Mouse (Mus musculus): ENCODE results near the gene Fam69b.

The Fam69b gene

DNA sequence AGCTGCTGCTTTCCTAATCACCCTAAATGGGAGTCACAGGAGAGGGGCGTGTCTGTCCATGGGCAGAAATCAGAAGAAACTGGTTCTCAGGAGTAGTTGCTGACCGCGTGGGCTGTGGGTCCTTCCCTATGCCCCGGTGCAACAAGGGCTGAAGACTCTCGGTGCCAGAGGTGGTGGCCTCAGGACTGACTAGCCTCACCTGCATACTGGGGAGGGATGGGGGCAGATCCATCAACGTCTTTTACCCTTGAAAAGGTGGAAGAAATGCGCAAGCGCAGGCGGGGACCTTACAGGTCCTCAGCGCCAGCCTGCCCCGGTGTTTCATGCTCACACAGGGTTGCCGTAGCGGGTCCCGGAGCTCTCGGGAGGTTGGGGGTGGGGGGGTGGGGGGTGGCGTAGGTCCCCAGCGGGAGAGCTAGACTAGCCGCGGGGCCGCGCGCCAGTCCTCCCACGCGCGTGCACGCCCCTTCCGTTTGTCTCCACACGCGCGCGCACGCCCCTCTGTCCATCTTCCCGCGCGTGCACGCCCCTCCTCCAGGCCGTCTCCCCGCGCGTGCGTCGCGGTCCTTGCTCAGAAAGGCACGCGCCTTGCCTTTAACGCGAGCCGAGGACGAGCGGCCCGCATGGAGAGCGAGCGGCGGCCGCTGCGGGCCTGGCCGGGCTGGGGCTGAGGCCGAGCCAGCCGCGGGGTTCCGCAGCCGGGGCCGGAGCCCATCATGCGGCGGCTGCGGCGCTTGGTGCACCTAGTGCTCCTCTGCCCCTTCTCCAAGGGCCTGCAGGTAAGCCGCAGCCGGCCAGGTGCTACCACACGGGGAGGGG is at the start of gene Fam69b:
Fam69b (plus strand) TSS at position 537 of the 819 bp plus-strand sequence.
- no peak for DNase-seq (ENCODE audit: extremely low read depth, low read depth)

DNA sequence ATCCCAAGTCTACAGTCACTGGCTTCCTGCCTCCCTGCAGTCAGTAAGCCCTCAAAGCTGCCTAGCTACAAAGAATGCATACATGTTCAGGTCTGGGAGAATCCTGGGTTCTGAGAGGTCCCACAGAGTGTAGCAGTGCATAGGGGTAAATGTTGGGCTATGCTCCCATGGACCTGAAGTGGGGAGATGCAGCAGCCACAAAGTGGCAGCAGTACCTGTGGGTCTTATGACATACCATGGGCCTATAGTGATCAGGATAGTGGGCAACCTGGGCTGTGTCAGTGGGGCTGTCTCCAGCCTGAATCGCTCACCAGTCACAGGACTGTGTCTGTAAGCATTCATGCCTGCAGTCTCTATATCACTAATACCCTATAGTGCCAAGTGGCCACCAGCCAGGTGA is 48.5 kb upstream of the Fam69b start, which contains the start of gene Egfl7:
Egfl7 (plus strand) TSS at position 301 of the 400 bp plus-strand sequence.
- DNase-seq (ENCODE audit: extremely low read depth, low read depth): no peak

DNA sequence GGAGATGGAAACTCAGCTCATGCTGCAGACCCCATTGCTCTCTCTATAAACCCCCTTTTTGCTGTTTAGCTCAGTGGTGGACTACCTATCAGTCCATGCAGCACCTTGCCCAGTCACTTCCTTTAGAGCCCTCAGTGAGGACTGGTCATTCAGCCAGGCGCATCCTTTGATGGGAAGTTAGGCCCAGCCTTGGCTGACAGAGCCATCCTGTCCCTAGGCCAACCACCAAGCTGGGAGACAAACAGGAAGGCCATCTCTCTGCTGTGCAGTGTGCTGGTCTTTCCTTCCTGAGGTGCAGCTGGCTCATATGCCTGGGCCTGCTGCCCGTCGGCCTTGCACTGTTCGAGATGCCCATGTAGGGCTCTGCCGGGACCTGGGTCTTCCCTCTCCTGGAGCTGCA is 47.5 kb upstream of the Fam69b start:
- DNase-seq (ENCODE audit: extremely low read depth, low read depth): no peak

DNA sequence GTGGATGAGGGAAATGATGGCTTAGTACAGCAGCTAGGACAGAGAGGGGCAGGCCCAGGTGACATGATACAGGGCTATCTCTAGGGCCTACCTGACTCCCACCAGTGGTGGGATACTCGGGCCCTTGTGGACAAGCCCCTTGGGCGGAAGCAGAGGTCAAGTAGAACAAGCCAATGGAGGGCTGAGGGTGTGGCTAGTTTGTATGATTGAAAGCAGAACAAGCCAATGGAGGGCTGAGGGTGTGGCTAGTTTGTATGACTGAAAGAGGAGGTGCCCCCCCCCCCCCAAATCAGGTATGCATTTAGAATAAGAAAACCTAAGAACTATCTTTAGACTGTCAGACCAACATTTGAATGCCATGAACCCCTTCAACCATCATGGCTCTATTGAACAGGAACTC is 46.1 kb upstream of the Fam69b start:
- DNase-seq (ENCODE audit: extremely low read depth, low read depth): no peak

DNA sequence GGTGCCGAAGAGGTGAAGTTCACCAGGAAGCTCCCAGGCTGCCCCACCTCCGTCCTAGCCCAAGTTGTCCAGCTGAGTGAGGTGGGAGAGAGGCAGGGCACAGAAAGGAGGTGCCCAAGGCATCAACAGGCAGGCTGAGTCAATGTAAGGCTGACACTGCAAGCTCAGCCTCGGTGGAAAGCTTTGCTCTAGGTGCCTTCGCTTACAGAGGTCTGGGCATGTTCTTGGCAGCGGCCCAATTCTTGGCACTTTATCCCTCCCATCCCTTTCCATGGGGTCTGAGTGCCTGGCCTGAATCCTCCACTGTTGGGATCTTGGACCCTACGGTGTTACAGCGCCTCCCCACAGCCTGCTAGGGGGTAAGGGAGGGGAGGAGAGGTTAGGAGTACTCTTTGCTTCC is 45.5 kb upstream of the Fam69b start:
- DNase-seq (ENCODE audit: extremely low read depth, low read depth): no peak

DNA sequence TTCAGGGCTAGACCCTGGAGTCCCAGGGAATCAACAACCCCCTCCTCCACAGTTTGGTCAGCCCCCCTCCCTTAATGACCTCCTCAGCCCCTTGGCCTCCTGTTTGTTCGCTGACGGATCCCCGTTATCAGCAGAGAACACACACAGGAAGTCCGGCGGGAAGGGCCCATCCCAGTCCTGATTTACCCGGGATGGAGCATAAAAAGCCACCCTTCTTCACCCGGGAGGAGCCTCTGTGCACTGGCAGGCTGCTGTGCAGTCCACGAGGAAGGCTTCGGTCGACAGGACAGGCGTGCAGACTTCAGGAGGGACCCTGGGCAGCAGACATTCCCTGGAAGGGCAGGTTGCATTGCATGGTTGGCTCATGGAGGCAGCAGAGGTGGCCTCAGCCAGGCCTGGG is 44.6 kb upstream of the Fam69b start:
- DNase-seq (ENCODE audit: extremely low read depth, low read depth): no peak

DNA sequence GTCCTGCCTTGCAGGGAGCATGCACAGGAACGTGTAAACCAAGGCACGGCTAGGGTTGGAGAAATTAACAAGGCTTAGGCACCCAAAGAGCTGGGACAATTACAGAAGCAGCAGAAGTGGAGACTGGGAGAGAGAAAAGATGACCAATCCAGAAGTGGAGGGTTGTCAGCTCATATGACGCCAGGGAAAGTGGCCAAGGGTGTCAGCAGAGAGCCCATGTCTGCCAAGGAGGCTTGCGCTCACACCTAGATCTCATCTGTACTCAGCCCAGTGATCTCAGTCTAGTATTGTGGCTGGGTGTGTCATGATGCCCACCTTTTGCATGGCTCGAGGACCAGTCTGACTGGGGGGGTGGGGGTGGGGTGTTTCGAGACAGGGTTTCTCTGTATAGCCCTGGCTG is 42.5 kb upstream of the Fam69b start:
- no peak for DNase-seq (ENCODE audit: extremely low read depth, low read depth)

DNA sequence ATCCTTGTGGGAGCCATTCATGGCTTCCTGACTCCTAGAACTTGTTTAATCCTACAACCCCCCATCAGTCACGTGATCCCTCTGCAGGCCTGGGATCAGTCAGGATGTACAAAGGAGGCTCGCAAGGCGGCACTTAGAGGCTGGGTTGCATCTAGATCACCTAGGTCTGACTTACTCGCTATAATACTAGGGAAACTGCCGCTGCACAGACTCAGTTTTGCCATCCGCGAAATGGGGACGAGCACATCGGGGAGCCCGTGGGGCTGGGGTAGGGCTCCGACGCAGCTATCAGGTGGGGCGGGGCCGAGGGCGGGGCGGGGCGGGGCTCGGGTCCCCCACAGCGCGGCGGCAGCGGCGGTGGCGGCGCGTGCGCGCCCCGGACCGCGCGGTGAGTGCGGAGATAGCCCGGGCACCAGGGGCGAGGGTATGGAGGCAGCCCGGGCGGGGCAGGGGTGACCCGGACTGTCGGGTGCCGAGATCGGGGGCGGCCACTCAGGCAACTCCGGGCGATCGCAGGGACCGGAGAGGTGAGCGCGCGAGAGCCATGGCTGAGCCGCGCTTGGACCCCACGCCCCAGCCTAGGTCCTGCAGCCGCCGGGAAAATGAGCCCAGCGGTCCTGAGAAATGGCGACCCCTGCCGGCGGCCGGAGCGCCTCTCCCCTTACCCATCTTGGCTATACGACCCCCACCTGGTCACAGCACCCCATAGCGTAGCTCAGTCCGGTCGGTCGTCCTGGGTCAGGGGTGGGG is 41.8 kb upstream of the Fam69b start, which contains the start of gene Gm20532:
Gm20532 (plus strand) TSS at position 346 of the 750 bp plus-strand sequence.
- no peak for DNase-seq (ENCODE audit: extremely low read depth, low read depth)

DNA sequence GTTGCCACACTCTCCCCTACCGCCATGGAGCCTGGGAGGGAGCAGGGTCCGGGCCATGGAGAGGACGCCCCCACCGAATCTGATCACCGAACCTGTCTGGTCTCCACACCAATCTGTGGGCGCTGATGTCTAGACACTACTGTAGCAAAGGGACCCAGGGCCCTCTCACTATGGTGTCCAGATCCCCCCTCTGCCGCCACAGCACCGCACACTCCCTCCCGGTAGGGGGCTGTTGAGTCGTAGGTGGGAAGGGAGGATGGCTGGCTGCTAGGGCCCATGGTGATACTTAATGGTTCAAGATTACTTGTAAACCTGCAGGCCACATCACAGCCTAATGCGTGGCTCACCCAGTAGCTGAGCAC is 41.2 kb upstream of the Fam69b start:
- DNase-seq (ENCODE audit: extremely low read depth, low read depth): no peak

DNA sequence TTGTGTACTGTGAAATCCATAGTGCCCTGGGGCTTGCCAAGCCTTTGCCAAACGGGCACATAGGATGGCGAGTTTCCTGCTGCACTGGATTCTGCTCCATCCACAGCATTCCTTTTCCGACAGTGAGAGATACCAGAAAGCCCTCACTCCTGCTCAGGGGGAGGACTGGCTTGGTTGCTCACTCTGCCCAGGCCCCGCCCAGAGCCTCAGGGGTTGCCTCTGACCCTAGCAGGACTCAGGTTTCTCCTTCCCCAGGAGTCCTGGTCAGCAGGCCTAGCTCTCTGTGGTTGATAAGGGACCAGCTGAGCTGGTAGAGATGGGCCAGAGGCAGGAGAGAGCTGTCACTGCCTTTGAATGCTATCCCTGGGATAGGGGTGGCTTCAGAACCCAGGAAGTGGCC is 39.7 kb upstream of the Fam69b start:
- no peak for DNase-seq (ENCODE audit: extremely low read depth, low read depth)

DNA sequence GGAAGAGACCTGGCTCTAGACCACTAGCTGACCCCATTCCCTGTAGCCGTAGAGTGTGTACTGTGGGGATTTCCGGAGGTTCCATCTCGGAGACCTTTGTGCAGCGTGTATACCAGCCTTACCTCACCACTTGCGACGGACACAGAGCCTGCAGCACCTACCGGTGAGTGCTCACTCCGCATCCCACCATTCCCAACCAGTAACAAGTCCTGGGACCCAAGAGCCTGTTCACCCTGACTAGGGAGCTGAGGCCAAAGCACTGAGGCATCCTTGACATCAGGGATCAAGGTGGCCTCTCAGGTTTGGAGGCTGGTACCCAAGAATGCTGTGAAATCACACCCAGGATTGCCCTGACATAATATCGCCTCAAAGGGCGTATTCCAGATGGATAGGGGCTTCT is 39.0 kb upstream of the Fam69b start:
- DNase-seq (ENCODE audit: extremely low read depth, low read depth): no peak

DNA sequence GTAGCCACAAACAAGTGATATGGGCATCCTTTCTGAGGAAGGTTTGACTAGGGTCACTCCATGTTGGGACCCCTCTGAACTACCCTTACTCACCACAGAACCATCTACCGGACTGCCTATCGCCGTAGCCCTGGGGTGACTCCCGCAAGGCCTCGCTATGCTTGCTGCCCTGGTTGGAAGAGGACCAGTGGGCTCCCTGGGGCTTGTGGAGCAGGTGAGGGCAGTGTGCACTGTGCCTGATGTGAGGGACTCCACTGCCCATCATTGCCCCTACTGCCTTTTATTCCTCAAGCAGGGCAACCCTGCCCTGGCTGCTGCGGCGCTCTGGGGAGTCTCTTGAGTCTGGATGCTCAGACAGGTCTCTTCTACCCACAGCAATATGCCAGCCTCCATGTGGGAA is 38.0 kb upstream of the Fam69b start:
- DNase-seq (ENCODE audit: extremely low read depth, low read depth): no peak

DNA sequence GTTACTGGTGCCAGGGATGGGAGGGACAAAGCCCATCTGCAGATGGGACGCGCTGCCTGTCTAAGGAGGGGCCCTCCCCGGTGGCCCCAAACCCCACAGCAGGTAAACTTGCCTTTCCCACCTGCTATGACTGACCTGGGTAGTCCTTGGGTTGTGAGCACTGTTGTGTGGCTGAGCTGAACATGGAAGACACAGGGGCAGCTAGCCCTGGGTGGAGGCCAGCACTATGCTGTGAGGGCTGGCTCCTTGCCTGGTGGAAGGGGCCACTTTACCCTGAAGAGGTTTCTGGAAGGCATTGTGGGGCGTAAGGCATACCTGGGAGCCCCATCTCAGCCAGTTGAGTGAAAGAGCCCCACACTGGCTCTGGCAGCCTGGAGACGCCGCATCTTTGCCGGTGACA is 37.3 kb upstream of the Fam69b start:
- DNase-seq (ENCODE audit: extremely low read depth, low read depth): no peak

DNA sequence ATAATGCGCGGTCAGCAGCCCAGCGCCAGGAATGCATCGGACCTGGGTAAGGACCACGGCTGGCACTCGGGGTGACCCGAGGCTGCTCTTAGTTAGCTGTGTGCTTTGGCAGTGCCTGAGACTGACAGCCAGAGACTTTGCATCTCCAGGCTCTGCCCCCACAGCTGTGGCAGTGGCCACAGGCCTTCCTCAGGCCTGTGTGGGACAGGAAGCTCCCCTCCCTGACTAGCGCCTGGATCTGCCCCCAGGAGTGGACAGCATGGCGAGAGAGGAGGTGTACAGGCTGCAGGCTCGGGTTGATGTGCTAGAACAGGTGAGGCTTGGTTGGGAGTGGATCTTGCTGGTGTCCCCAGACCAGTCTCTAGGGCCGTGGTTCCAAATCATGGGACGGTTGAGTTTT is 36.8 kb upstream of the Fam69b start:
- no peak for DNase-seq (ENCODE audit: extremely low read depth, low read depth)

DNA sequence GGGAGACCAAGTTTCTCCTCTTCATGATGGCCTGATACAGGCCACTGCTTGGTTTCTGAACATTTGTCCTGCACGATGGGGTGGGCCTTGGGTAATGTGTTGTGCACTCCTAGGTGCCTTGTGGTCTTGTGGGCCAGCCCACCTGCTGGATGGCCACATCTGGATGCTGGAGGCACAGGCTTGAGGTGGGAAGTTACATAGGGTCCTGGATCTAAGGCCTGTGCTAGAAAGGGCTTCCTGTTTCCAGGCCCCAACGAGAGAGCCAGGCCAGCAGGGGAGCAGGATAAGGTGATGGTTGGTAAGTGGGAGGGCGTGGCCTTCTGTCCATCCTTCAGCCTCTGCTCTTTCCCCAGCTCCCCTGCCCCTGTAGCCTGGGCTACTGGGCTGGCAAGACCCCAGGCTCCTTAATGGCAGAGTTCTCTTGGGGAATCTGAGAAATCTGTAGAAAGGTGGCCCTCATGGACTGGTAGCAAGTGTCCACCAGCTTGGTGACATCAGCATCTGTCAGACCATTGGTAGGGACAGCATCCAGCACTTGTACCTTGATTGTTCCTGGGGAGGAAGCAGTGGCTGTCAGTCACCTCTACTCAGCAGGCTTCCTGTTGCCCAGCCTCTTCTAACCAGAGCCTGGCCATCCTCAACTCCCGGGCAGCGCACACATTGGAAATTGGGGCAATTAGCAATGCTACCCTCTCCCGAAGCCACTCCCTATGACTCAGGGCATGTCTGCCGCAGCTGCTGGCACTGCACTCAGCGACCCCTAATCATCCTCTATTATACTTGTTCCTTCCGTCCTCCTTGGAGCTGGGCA is 34.8 kb upstream of the Fam69b start:
- no peak for DNase-seq (ENCODE audit: extremely low read depth, low read depth)

DNA sequence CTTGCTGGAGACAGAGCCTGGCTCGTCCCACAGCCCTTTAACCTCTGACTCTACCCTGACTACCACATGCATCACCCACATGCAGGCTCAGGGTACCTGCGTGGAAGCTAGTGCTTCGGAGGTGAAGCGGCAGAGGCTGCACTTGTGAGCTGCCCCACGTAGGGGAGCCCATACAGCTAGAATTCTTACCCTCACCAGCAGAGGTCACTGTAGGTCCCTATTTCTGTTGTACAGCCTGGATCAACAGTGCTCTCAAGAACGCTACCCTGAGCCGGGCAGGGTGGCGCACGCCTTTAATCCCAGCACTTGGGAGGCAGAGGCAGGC is 34.3 kb upstream of the Fam69b start:
- peak; percentile 65 for DNase-seq (ENCODE audit: extremely low read depth, low read depth)

DNA sequence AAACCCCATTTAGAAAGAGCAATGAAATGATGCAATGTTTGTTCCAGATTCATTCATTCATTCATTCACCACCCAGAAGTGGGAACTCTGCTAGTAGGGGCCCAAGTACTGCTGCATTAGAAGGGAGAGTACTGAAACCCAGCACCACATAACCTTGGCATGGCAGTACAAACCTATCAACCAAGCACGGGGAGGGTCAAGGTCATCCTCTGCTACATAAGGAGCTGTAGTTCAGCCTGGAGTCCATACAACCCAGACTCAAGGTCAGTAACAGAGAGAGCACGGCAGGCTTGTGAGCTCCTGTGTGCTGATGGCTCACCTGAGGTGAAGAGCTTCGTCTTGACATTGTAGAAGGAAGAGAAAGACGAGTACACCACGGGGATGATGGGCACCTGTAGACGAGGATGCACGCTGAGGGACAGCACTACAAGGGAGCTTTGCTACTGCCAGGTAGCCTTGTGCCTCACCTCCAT is 33.8 kb upstream of the Fam69b start:
- no peak for DNase-seq (ENCODE audit: extremely low read depth, low read depth)

DNA sequence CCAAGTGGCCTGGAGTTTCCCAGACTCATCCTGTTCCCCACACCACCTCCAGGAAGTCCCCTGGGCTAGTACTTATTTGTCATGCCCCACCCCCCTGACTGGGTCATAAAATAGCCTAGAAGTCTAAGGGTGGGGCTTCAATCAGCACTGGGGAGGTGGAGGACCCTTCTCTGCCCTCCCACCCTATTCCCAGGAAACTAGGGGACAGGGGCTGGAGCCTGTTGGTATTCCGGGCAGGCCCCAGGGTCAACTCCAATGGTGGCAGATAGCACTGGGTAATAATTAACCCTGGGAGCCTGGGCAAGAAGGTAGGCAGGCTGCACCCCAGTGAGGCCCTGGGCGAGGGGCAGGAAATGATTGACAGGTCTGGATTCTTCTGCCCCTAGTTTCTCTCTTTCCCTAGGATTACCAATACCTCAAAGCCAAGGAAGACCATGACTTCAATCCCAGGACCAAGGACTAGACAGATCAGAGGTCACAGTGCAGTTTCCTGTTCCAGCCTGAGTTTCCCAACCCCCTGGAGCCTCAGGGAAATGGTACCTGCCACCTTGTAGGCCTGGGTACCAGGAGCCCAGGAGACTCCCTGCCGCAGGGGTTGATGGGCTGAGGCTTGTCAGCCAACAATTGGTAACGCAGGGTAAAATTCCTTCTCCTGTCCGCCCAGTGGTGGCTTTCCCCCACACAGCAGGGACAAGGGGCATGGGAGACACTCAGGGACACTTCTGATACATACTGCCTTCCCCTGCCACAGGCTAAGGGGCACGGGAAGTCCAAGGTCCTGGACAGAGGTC is 33.1 kb upstream of the Fam69b start:
- no peak for DNase-seq (ENCODE audit: extremely low read depth, low read depth)

DNA sequence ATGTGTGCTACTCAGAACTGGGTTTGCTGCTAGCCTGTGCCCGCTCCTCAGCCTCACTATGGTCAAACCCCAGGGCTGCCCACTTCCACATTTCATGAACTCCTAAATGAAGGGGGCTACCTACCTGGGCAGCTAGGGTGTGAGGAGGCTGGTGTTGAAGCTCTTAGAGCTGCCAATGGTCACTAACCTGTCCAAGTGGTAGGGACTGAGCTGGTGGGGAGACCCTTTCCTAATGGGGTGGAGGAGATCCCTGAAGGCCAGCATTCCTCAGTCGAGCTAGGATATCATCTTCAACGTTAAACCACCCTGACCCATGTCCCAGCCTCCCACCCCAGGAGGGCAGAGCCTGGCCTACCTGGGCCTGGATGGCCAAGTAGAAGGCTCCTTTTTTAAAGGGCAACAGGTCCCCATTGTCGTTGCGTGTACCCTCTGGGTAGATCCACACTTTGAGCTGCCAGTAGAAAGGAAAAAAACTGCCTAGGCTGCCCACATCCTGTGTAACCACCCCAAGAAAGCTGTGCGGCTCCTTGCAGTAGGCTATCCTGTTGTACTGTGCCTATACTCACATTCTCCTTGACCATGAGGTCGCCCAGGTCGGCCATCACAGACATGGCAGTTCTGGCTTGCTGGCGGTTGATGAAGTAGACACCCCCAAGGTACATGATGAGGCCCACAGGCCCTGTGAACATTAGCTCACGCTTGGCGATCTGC is 32.4 kb upstream of the Fam69b start:
- no peak for DNase-seq (ENCODE audit: extremely low read depth, low read depth)

DNA sequence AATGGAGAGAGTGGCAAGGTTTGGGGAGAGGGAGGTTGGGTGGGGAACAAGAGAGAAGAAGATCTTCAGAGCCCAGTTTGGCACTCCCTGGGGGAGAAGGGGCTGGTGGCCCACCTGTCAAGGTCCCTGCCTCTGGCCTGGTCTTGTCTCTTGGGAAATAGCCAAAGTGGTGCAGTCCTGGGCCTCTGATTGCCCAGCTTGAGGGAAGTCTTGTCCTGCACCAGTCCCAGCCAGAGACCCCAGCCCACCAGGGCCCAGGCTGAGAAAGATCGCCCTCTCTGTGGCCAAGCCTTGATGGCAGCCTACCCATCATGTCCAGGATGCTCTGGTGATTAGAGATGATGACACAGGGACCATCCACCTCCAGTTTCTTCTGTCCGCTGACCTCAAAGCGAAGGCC is 31.4 kb upstream of the Fam69b start:
- no peak for DNase-seq (ENCODE audit: extremely low read depth, low read depth)

DNA sequence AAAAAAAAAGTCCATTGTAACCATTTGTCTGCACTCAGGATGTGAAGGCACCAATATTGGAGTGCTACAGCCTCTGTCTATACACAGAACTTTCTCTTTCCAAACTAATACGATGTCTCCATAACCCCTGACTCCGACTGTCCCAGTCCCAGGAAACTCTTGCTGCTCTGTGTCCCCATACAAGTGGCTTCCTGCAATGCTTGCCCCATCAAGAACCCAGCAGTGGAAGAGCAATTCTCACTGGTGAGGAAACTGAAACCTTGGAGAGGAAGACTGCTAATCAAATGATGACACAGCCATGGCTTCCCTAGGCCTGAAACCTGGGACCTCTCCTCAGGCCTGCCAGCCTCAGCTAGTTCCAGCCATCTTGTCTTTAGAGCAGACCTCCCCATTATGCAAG is 30.4 kb upstream of the Fam69b start:
- no peak for DNase-seq (ENCODE audit: extremely low read depth, low read depth)
